Mouse (Mus musculus): ENCODE data around the gene Setd1a. TPM values are rescaled to one million over a fixed set of nuclear protein-coding genes. Genes with fewer than 3 reads are reported as not detected.
"Not testable (repeated sequence)": the region's sequence is repeated elsewhere in the genome, so short reads cannot be mapped to it uniquely, and the experiment has no call there.

Gene Setd1a
- polyA plus RNA-seq, 1 experiment from 2014 or later, result 23.3 TPM

GRCm38 (mm10) chr7:127767671-127768345, 8.7 kb upstream of the Setd1a start:
- 91% methylated on average over 19 of the region's 19 CpGs for WGBS
- Histone ChIP-seq H3K4me2 (no peak overlapping the region), H3K4me1 (peaks cover 19% of the 10 kb centered on the region), H3K27ac (peak overlapping the region; percentile 24), H3K9me3 (no peaks in the 10 kb centered on the region), H3K27me3 (no peaks in the 10 kb centered on the region), H3K9ac (no peak overlapping the region), H3K36me3 (peaks cover 47% of the 10 kb centered on the region), H3K4me3 (no peak overlapping the region)
- ATAC-seq (ENCODE audit: borderline replicate concordance, extremely low read depth, low FRiP score, low TSS enrichment), result no peak

DNA sequence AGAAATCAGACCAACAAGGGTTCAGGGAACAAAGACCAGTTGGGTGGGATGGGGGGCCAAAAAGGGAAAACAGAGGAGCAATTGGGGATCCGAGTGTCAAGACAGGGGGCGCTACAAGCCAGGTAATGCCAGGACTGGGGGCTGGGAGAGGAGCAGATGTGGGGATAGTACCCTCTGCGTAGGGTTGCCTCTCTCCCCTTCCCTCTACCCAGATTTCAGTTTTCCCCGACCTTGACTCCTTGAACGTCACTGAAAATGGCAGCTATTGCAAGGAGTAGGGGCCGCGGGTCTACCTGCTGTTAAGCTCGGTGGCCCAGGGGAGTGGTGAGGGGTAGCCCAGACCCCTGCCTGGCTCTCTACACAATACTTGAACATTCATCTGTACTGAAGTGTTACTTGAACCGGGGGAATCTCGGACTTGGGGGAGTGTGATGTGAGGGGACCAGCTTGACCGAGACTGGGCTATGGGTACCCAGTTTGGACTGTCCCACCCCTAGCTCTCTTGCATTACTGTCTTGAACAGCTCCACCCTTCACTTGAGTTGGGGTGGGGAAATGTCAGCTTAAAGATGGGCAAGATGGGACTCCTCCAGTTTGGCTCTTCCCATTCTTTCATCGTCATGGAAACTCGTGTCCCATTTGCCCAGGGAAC, 8.0 kb upstream of the Setd1a start:
- peak; percentile 63; the same call in 1 of the 2 replicates for ATAC-seq (ENCODE audit: borderline replicate concordance, extremely low read depth, low FRiP score, low TSS enrichment)
- Histone ChIP-seq H3K36me3 (peaks cover 43% of the 10 kb centered on the region), H3K4me2 (peak overlapping the region; percentile 92; the same call in 1 of the 2 replicates), H3K27ac (peak overlapping the region; percentile 24), H3K4me3 (peak overlapping the region; percentile 74; the same call in 1 of the 2 replicates), H3K9ac (no peak overlapping the region), H3K4me1 (peaks cover 19% of the 10 kb centered on the region), H3K27me3 (no peaks in the 10 kb centered on the region), H3K9me3 (no peaks in the 10 kb centered on the region)
- WGBS, result 42% methylated on average over 13 of the region's 13 CpGs

DNA sequence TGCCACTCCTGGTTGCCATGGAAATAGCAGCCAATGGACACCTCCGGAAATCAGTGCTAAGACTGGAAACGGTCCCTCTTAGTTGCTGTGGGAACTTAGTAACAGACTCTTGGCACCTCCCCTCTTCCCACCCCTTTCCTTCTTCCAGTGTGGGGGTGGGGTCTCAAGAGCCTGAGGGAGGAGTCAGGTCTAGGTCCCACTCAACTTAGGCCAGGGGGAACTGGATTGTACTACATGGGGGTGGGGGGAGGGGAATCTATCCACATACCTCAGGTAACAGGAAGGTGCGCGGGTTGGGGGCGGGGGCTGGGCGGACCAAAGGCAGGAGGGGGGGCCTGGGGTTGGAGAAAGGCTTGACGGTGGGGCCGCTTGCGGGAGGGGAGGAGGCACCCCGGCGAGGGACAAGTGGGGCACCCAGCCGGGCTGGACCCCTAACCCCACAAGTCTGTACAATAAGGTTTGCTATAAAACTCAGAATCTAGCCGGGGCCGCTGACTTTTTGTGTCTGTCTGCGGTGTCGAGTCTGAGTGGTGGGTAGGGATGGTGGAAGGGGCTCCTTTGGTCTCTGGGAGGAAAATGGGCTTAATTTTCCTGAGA, 7.4 kb upstream of the Setd1a start:
- Histone ChIP-seq H3K9ac (peak overlapping the region; percentile 94), H3K4me3 (peak overlapping the region; percentile 74), H3K36me3 (peaks cover 38% of the 10 kb centered on the region), H3K4me2 (peak overlapping the region; percentile 92), H3K27me3 (no peaks in the 10 kb centered on the region), H3K9me3 (no peaks in the 10 kb centered on the region), H3K4me1 (peaks cover 19% of the 10 kb centered on the region), H3K27ac (peak overlapping the region; percentile 97)
- ATAC-seq (ENCODE audit: borderline replicate concordance, extremely low read depth, low FRiP score, low TSS enrichment), result peak; percentile 89
- WGBS, result under 1% methylated on average over 16 of the region's 16 CpGs

- 0% methylated on average over 24 of the region's 24 CpGs for WGBS
Observed at GRCm38 (mm10) chr7:127769651-127770038, 6.8 kb upstream of the Setd1a start, which contains the start of gene Orai3. TSS of gene Orai3 (plus strand) at chr7:127769815.

DNA sequence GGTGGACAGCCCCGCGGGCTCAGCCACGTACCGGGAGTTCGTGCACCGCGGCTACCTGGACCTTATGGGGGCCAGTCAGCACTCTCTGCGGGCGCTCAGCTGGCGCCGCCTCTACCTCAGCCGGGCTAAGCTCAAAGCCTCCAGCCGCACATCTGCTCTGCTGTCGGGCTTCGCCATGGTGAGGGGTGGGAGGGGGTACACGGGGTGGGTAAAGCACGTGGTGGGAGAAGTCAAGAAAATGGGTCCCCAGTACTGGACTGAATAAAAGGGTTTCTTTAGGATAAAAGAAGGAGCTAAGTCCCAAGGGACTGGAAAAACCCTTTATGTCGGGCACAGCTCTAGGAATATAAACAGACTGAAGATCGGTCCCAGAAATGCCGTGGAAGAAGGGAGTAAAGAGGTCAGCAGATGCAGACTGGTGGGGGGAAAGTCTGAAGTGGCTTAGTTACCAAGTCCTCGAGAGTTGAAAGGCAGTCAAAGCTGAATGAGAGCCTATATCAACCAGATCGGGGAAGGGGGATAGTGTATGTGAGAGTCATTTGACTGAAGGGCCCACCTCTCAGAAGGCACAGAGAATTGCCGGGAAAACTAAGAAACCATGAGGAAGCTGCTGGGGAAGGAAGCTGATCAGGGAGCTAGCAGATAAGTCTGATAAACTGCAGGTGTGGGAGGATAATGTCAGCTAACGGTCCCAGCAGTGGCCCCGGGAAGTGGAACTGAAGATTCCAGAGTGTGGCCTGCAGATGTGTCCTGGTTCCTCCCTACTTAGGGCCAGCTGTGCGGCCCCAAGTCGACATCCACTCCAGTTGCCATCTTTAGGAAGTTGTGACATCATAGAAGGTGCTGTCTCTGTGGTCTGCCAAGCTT, 6.2 kb upstream of the Setd1a start:
- Histone ChIP-seq H3K36me3 (peaks cover 26% of the 10 kb centered on the region), H3K4me3 (peak overlapping the region; percentile 74), H3K9me3 (no peaks in the 10 kb centered on the region), H3K27me3 (no peaks in the 10 kb centered on the region), H3K9ac (peak overlapping the region; percentile 94), H3K4me1 (peaks cover 19% of the 10 kb centered on the region), H3K4me2 (peak overlapping the region; percentile 92), H3K27ac (peak overlapping the region; percentile 97)
- ATAC-seq (ENCODE audit: borderline replicate concordance, extremely low read depth, low FRiP score, low TSS enrichment), result peak; percentile 17; the same call in 1 of the 2 replicates
- WGBS, result 2% methylated on average over 27 of the region's 27 CpGs

More at GRCm38 (mm10) chr7:127769651-127770038, 6.8 kb upstream of the Setd1a start, which contains the start of gene Orai3:
- Histone ChIP-seq H3K27ac (peak within 1 kb of the TSS; percentile 97), H3K36me3 (peaks cover 32% of the 10 kb centered on the region), H3K4me2 (peak within 1 kb of the TSS; percentile 92), H3K27me3 (no peaks in the 10 kb centered on the region), H3K9ac (peak within 1 kb of the TSS; percentile 94), H3K4me3 (peak within 1 kb of the TSS; percentile 74), H3K4me1 (peaks cover 19% of the 10 kb centered on the region), H3K9me3 (no peaks in the 10 kb centered on the region)
- ATAC-seq (ENCODE audit: borderline replicate concordance, extremely low read depth, low FRiP score, low TSS enrichment), result peak; percentile 84

- Histone ChIP-seq H3K27ac (no peak overlapping the region), H3K27me3 (no peaks in the 10 kb centered on the region), H3K9me3 (no peaks in the 10 kb centered on the region), H3K9ac (0 out of 2 replicates have a peak overlapping the region, but pooled peaks have one; percentile 94), H3K4me3 (peak overlapping the region; percentile 74), H3K36me3 (peaks cover 16% of the 10 kb centered on the region), H3K4me2 (peak overlapping the region; percentile 92), H3K4me1 (peaks cover 24% of the 10 kb centered on the region)
- ATAC-seq (ENCODE audit: borderline replicate concordance, extremely low read depth, low FRiP score, low TSS enrichment), result no peak
- WGBS, result 58% methylated on average over 5 of the region's 5 CpGs
Observed at GRCm38 (mm10) chr7:127771262-127771661, 5.2 kb upstream of the Setd1a start.

- H3K4me1 ChIP-seq, result peaks cover 24% of the 10 kb centered on the region
- H3K27me3 ChIP-seq, result no peaks in the 10 kb centered on the region
- no peak overlapping the region for H3K27ac ChIP-seq
- no peak for ATAC-seq (ENCODE audit: borderline replicate concordance, extremely low read depth, low FRiP score, low TSS enrichment)
- no peak overlapping the region for H3K4me3 ChIP-seq
- peaks cover 10% of the 10 kb centered on the region for H3K36me3 ChIP-seq
- WGBS, result 58% methylated on average over 3 of the region's 3 CpGs
- no peak overlapping the region for H3K4me2 ChIP-seq
- H3K9ac ChIP-seq, result no peak overlapping the region
- H3K9me3 ChIP-seq, result no peaks in the 10 kb centered on the region
Observed at GRCm38 (mm10) chr7:127772080-127772479, 4.4 kb upstream of the Setd1a start.

- Histone ChIP-seq H3K36me3 (peaks cover 6% of the 10 kb centered on the region; the same call in 1 of the 2 replicates), H3K9me3 (no peaks in the 10 kb centered on the region), H3K4me3 (no peak overlapping the region), H3K4me2 (no peak overlapping the region), H3K27ac (no peak overlapping the region), H3K27me3 (no peaks in the 10 kb centered on the region), H3K4me1 (peaks cover 24% of the 10 kb centered on the region), H3K9ac (no peak overlapping the region)
- WGBS, result 90% methylated on average over 1 of the region's 1 CpGs
- ATAC-seq (ENCODE audit: borderline replicate concordance, extremely low read depth, low FRiP score, low TSS enrichment), result no peak
Observed at GRCm38 (mm10) chr7:127772557-127772956, 3.9 kb upstream of the Setd1a start.

DNA sequence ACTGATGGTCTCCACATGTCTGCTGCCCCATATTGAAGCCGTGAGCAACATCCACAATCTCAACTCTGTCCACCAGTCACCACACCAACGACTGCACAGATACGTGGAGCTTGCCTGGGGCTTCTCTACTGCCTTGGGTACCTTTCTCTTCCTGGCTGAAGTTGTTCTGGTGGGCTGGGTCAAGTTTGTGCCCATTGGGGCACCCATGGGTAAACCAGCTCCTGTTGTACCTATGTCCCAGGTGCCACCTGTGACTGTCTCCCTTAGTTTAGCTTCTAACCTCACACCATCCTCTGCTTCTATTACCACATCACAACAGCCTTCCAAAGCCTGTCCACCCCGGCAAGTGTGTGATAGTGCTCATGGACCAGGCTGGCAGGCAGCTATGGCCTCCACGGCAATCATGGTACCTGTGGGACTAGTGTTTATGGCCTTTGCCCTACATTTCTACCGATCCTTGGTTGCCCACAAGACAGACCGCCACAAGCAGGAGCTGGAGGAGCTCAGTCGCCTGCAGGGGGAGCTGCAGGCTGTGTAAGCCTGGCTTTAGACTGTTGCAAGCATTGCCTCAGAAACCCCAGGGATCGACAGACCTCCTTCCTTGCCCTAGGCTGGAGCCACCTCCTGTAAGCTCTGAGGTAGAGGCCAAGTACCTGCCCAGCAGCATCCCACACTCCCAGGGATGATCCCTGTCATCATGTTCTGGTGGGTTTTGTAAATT, 2.6 kb upstream of the Setd1a start:
- ATAC-seq (ENCODE audit: borderline replicate concordance, extremely low read depth, low FRiP score, low TSS enrichment), result no peak
- H3K4me3 ChIP-seq, result no peak overlapping the region
- 40% methylated on average over 9 of the region's 9 CpGs for WGBS

DNA sequence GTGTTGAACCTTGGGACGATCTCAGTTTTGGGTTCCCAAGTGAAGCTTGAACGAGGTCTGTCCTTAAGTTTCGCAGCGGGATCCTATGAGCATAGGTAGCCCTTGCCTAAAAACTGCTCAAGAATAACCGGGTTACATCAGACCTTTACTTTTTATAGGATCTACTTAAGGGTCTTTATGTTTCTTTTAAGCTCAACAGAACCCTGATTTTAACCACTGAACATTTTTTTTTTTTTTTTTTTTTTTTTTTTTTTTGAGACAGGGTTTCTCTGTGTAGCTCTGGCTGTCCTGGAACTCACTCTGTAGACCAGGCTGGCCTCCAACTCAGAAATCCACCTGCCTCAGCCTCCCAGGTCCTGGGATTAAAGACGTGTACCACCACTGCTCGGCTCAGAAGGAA, 633 bp upstream of the Setd1a start:
- not testable (repeated sequence) for H3K27me3 ChIP-seq; ATAC-seq (ENCODE audit: borderline replicate concordance, extremely low read depth, low FRiP score, low TSS enrichment); H3K9me3 ChIP-seq
- Histone ChIP-seq H3K4me2 (peak overlapping the region; percentile 74), H3K4me1 (peaks cover 21% of the 10 kb centered on the region), H3K27ac (peak overlapping the region; percentile 99; the same call in 1 of the 2 replicates), H3K36me3 (peaks cover 18% of the 10 kb centered on the region), H3K4me3 (peak overlapping the region; percentile 93), H3K9ac (peak overlapping the region; percentile 90)
- 68% methylated on average over 7 of the region's 7 CpGs for WGBS

More for the DNA sequence above, 2.6 kb upstream of the Setd1a start:
- peaks cover 27% of the 10 kb centered on the region for H3K4me1 ChIP-seq
- H3K27me3 ChIP-seq, result no peaks in the 10 kb centered on the region
- H3K9me3 ChIP-seq, result no peaks in the 10 kb centered on the region
- no peak overlapping the region for H3K9ac ChIP-seq
- no peak overlapping the region for H3K27ac ChIP-seq
- 0 out of 2 replicates have a peak, but pooled peaks cover 2% of the 10 kb centered on the region for H3K36me3 ChIP-seq
- H3K4me2 ChIP-seq, result no peak overlapping the region
